Mouse (Mus musculus) kidney, postnatal 10 days (tissue): ENCODE results near the gene Tspan3.

Experiments used
- DNase-seq: peaks from one replicate; pipeline ENCODE4 v3.0.0; 2021; ENCODE audit warnings: mixed read lengths

Gene Tspan3

GRCm38 (mm10) chr9:56165377-56165776, at the start of gene Tspan3:
TSS of gene Tspan3 (minus strand) at chr9:56165477.
- no peak for DNase-seq

DNA sequence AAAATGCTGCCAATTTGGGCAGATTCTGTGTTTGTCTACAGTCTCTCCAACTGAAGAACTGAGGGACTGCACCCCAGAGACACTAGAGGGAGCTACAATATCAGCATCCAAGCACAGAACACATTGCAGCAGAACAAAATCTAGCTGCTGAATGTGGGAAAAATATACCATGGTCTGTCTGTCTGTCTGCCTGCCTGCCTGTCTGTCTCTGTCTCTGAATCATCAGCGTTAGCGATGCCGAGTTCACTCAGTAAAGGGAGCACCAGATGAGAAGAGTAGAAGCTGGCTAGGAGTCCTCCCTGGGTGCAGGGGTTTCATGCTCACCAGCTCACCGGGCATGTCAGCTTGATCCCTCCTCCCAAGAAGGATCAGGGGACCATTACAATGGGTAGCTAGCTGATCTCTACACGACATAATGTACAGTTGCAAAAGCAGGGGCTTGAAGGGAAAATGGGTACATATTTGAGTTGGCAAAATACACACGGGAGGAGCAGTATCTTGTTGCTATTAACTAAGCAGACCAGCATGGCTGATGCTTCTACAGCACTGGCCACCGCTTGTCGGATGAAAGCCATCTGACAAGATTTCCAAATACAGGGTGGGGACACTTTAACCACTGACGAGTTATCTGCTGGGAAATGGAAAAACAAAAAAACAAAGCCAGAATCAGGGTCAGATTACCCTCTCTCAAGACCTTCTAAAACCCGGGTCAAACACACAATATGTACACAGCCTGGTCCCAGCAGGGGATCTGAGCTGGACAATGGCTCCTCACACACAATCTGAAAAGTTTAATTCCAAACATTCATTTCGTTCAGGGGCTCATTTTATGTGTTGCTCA, 48.4 kb upstream of the Tspan3 start:
- peak; percentile 68 for DNase-seq

GRCm38 (mm10) chr9:56208817-56209216, 43.5 kb upstream of the Tspan3 start:
- no peak for DNase-seq

GRCm38 (mm10) chr9:56207516-56207915, 42.2 kb upstream of the Tspan3 start:
- DNase-seq, result no peak

GRCm38 (mm10) chr9:56207083-56207482, 41.8 kb upstream of the Tspan3 start:
- no peak for DNase-seq

DNA sequence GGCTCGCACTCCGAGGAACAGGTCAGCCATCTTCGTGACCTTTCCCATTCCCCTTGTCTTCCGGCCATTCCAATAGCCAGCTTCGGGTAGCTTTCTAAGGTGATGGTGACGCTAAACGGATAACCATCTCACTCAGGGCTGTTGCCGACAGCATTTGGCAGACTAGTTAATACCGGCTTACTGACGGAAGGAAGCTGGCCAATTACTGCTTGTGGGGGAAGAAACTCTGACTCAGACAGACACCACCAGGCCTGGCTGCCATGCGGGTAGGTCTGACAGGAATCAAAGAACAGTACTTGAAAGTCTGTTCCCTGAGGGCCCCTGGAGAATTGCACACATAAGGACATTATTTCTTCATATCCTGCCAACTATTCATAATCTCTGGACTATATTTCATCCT, 40.1 kb upstream of the Tspan3 start:
- DNase-seq, result no peak

- DNase-seq, result no peak
Observed at GRCm38 (mm10) chr9:56204316-56204715, 39.0 kb upstream of the Tspan3 start.

GRCm38 (mm10) chr9:56200645-56201314, 35.5 kb upstream of the Tspan3 start:
- peak; percentile 94 for DNase-seq

DNA sequence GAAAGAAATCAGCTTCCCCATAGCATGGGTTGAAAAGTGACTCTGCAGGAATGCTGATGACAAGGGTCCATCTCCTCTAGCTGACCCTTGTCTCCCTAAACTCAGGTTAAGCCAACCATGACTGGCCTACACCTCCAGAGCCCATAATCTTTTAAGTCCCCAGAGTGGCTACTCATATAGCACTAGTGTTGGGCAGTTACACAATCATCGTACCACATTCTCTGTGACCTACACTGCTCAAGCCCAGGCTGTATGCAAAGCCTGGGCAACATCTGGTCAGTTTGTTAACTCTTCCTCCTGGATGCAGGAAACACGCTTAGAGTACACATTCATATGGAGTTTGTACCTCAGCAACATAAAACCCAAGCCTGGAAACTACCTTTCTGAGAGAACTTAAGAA, 34.9 kb upstream of the Tspan3 start:
- no peak for DNase-seq

GRCm38 (mm10) chr9:56196921-56197320, 31.6 kb upstream of the Tspan3 start:
- no peak for DNase-seq

DNA sequence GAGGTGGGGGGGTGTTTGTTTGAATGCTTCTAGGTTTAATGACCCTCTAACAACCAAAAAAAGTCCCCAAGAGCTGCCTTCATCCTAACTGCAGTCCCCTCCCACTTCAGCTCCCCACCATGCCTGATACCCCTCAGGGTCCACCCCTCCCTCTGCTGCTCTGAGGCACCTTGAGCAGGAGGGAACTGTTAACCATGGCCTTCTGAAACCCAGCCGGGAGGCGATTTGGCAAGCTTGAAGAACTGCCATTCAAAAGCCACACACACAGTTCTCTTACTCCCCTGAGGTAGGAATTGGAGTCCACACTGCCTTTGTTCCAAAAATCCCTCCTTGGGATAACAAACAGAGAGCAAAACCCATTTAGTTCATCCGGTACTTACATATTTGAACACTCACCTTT, 29.9 kb upstream of the Tspan3 start:
- DNase-seq, result no peak

GRCm38 (mm10) chr9:56191498-56192455, 26.5 kb upstream of the Tspan3 start:
- DNase-seq, result no peak

DNA sequence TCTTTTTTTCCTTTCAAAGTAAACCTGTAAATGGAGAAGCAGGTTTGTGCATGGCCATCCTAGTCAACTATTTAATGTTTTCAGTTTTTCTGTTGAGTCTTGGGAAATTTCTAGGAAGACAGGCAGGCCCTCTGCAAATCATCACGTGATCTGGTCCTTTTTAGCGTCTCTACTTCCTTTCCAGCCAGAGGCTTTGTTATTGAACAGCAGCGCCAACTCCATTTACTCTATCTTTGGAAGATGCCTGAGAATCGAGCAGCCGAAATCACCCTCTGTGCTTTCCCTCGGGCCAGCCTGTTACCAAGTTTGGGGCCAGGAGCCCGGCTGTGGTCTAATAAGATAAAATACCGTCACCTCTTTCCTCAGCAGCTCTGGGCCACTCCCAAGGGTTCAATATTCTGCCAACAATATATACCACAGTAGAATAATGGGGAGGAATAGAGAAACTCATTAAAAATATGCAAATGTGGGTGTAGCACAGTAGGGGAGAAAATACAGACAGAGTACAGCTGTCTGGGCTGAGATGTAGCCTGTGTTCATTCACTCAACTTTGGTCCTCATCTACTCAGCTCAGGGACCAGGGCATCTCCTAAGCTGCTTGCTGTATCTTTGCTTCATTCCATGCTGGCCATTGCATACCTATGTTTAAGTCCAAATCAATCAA, 15.0 kb upstream of the Tspan3 start:
- DNase-seq, result no peak

DNA sequence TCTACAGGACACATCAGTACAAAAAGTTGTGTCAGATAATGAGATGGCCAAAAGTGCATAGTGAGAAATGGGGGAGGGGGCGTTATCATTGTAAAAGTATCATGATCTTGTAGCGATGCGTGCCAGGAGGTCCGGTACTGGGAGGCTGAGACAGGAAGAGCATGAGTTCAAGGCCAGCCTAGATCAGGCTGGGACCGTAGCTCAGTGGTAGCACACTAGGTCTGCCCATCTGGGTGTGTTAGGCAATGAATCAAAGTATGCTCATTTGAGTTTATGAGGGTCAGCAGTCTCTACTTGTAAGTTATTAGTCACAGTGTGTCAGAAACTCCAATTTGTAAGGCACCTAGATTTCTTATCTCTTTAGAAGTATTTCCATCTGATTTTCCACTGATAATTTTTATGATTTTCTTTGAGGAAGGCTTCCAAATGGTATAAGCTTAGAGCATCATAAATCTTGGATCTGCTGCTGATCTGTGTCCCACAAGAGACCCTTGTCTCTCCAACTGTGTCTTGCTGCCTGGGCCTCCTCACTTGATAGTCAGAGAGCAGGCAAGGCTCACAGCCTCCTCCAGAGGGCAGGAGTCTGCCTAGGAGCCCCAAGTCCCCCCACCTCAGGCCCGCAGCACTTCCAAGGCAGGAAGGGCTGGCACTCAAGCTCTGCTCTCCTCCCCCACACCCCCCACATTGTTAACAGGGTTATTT, 14.3 kb upstream of the Tspan3 start:
- peak; percentile 61 for DNase-seq

GRCm38 (mm10) chr9:56177354-56177753, 12.1 kb upstream of the Tspan3 start:
- no peak for DNase-seq

DNA sequence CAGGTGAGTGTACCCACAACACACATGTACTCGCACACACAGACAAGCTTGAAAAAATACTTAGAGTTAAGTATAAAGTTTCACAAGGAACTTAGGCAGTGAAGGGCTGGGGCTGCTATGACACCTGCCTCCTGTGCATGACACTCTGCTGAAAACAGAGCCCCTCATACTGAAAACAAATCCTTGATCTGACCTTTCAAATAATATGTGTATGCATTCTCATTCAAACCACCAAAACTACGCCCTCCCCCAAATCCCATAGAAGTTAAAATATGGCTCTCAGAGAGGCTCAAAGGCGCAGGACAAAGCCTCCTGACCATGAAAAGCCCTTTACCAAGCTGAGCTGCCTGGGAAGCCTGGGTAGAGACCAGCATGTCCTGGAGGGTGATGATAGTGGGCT, 10.0 kb upstream of the Tspan3 start:
- DNase-seq, result no peak

DNA sequence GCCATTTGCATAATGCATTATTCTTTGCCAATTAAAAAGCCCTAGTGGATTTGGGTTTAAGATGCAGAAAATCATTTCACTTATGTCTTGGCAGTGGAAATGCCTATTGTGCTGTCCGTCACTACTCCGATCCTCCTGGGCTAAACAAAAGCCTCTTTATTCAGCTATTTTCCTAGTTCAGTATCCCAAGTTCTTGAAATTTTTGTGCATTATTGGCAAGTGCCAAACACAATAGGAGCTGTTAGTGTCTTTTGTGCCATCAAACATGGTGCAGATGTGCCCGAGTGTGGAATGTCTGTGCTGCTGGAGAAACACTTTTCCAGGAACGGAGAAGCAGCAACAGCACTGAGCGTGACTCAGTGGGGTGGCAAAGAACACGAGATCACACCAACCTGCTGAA, 2.4 kb upstream of the Tspan3 start:
- no peak for DNase-seq

DNA sequence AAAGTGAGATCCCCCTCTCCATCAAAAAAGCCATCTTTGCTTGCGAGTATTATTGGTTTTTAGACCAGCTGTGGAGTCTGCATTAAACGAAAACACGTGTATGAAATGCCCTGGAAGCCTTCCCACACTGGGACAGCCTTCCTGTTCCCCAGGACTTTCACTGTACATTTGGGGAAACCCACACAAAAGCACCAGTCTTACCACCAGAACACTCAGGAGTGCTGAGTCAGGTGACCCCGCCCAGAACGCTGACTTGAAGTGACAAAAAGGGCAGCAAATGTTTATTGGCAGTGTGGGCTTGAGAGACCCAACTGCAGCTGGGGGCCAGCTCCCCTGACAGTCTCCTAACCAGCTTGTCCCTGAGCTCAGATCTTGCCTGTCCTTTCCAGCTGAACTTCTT, 884 bp upstream of the Tspan3 start:
- DNase-seq, result no peak

- peak; percentile 95 for DNase-seq
Observed at GRCm38 (mm10) chr9:56160341-56161141, 4.7 kb downstream of the Tspan3 start.

DNA sequence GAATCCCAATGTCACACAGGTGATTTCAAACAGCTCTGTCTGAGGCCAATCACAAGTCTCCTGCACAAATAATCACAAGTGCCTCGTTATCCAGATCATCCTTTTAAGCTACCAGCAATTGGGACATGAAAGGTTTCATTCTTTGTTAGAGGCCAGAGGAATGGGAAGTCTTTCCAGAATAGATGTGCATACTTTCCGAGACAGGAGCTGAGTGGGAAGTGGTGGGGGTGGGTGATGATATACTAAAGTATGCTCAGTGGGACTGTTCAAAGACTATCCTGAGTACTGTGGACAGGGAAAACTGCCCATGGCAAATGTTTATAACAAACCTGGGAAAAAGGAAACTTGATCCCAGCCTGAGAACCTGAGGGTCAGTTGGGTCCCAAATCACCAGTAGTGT, 5.8 kb downstream of the Tspan3 start:
- no peak for DNase-seq

- no peak for DNase-seq
Observed at GRCm38 (mm10) chr9:56158077-56158476, 7.2 kb downstream of the Tspan3 start.
